In the genomic region with DNA sequence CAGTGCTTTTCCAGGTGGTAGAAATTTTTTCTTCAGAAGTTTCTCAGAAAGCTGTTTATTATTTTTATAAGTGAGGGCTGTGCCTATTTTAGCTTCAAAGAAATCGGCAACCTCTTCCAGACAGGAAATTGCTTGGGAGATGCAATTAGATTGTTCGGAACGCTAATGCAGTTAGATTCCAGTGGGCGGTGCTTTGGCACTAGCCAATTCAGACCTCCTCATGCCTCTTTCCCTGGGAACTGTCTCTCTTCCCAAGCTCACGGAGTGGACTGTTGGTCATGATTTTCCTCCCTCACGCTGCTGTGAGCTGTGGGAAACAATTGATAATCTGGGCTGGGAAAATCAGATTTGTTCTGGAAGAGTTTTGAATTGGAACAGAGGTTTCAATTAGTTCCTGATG, we compare ENCODE assay signal across 8 mouse cellular contexts. TPM values are rescaled to one million over a fixed set of nuclear protein-coding genes. Genes with fewer than 3 reads are reported as not detected.
DNase-seq lines count a peak whose midpoint lies in the region; ATAC-seq lines count a peak whose summit lies in the region.

No protein-coding gene starts in this region.

- 0 out of 2 replicates have a peak overlapping the region, but pooled peaks have one; percentile 9 for H3K4me2 ChIP-seq in midbrain, embryonic 13.5 days (replicated peaks)
- H3K4me2 ChIP-seq in midbrain, embryonic 16.5 days (ENCODE audit: low read length): no peak overlapping the region
- peak overlapping the region; percentile 42 for H3K4me2 ChIP-seq in heart, embryonic 11.5 days

- ATAC-seq in midbrain, embryonic 13.5 days: no peak
- ATAC-seq in midbrain, embryonic 16.5 days: no peak
- no peak for ATAC-seq in heart, embryonic 11.5 days (replicated peaks; ENCODE audit: insufficient number of reproducible peaks, low FRiP score, low TSS enrichment)

- no peak overlapping the region for H3K27ac ChIP-seq in midbrain, embryonic 13.5 days
- H3K27ac ChIP-seq in midbrain, embryonic 16.5 days (ENCODE audit: low read length): no peak overlapping the region
- no peak overlapping the region for H3K27ac ChIP-seq in heart, embryonic 11.5 days (ENCODE audit: low read depth, low read length)
- H3K27ac ChIP-seq in limb, embryonic 10.5 days: peak overlapping the region; percentile 71

- no peak for DNase-seq in limb, embryonic 10.5 days (ENCODE audit: low spot score)
- no peak for DNase-seq in right cerebral cortex, postnatal 4 days
- DNase-seq in urinary bladder, postnatal 36 days (ENCODE audit: low spot score in 2 of 2): no peak
- DNase-seq in thymus, postnatal 25 days: no peak
- DNase-seq in layer of hippocampus, postnatal 10 days (ENCODE audit: low spot score in 2 of 2): no peak

- no peak overlapping the region for H3K9ac ChIP-seq in midbrain, embryonic 13.5 days (replicated peaks)
- no peak overlapping the region for H3K9ac ChIP-seq in midbrain, embryonic 16.5 days (ENCODE audit: low read depth, low read length)
- no peak overlapping the region for H3K9ac ChIP-seq in heart, embryonic 11.5 days (ENCODE audit: low read depth, low read length)

- 26% methylated on average over 6 of the region's 6 CpGs for WGBS in midbrain, embryonic 13.5 days
- WGBS in midbrain, embryonic 16.5 days: 23% methylated on average over 6 of the region's 6 CpGs
- WGBS in heart, embryonic 11.5 days (ENCODE audit: insufficient replicate concordance): 28% methylated on average over 6 of the region's 6 CpGs
- WGBS in limb, embryonic 10.5 days: 16% methylated on average over 6 of the region's 6 CpGs

- no peaks in the 10 kb centered on the region for H3K36me3 ChIP-seq in midbrain, embryonic 13.5 days
- no peaks in the 10 kb centered on the region for H3K36me3 ChIP-seq in midbrain, embryonic 16.5 days (ENCODE audit: control insufficient read depth, insufficient read depth, low read length)
- no peaks in the 10 kb centered on the region for H3K36me3 ChIP-seq in heart, embryonic 11.5 days (ENCODE audit: control insufficient read depth, insufficient read depth, low read length)
- H3K36me3 ChIP-seq in limb, embryonic 10.5 days: no peaks in the 10 kb centered on the region

- H3K9me3 ChIP-seq in midbrain, embryonic 13.5 days: no peaks in the 10 kb centered on the region
- no peaks in the 10 kb centered on the region for H3K9me3 ChIP-seq in midbrain, embryonic 16.5 days (replicated peaks; ENCODE audit: control insufficient read depth, low read length, poor library complexity, severe bottlenecking)
- H3K9me3 ChIP-seq in heart, embryonic 11.5 days (replicated peaks; ENCODE audit: control insufficient read depth, low read length): no peaks in the 10 kb centered on the region
- H3K9me3 ChIP-seq in limb, embryonic 10.5 days (replicated peaks): no peaks in the 10 kb centered on the region

- no peak overlapping the region for H3K4me3 ChIP-seq in midbrain, embryonic 13.5 days (replicated peaks)
- H3K4me3 ChIP-seq in midbrain, embryonic 16.5 days (ENCODE audit: low read depth, low read length): no peak overlapping the region
- H3K4me3 ChIP-seq in heart, embryonic 11.5 days (ENCODE audit: low read depth, low read length): 0 out of 2 replicates have a peak overlapping the region, but pooled peaks have one; percentile 12
- peak overlapping the region; percentile 21 for H3K4me3 ChIP-seq in limb, embryonic 10.5 days

- H3K27me3 ChIP-seq in midbrain, embryonic 13.5 days: no peaks in the 10 kb centered on the region
- no peaks in the 10 kb centered on the region for H3K27me3 ChIP-seq in midbrain, embryonic 16.5 days (ENCODE audit: control insufficient read depth, insufficient read depth, low read depth, low read length)
- H3K27me3 ChIP-seq in heart, embryonic 11.5 days (ENCODE audit: control insufficient read depth, insufficient read depth, low read length): no peaks in the 10 kb centered on the region
- H3K27me3 ChIP-seq in limb, embryonic 10.5 days (ENCODE audit: low read depth, poor library complexity, severe bottlenecking): no peaks in the 10 kb centered on the region

- H3K4me1 ChIP-seq in midbrain, embryonic 13.5 days (replicated peaks): peaks cover 4% of the 10 kb centered on the region; the same call in 1 of the 2 replicates
- no peaks in the 10 kb centered on the region for H3K4me1 ChIP-seq in midbrain, embryonic 16.5 days (ENCODE audit: control insufficient read depth, insufficient read depth, low read length)
- peaks cover 4% of the 10 kb centered on the region; the same call in 1 of the 2 replicates for H3K4me1 ChIP-seq in heart, embryonic 11.5 days (ENCODE audit: control insufficient read depth, insufficient read depth, low read length)
- H3K4me1 ChIP-seq in limb, embryonic 10.5 days: peaks cover 22% of the 10 kb centered on the region

RNA-seq across cellular contexts. Expression of a gene that starts 15.1 kb away (rescaled TPM):
- polyA plus RNA-seq in midbrain, embryonic 13.5 days (2015; fragmentation: Nextera tagmentation; extraction: Ambion mirVana): 6.8 and 8.7 TPM in 2 replicates
- polyA plus RNA-seq in midbrain, embryonic 16.5 days (2015; fragmentation: Nextera tagmentation; extraction: Ambion mirVana): 6.4 and 7.6 TPM in 2 replicates
- polyA plus RNA-seq in heart, embryonic 11.5 days (2014; fragmentation: Nextera tagmentation; extraction: Ambion mirVana): 35.0 and 41.4 TPM in 2 replicates
- polyA plus RNA-seq in limb, embryonic 10.5 days (2016; fragmentation: Nextera tagmentation; extraction: Ambion mirVana): 10.6 and 14.2 TPM in 2 replicates
- total RNA-seq in layer of hippocampus, postnatal 10 days (2021): 10 to 100 TPM; 17.4 to 18.6 TPM

Comparison
In these comparisons a context has a peak if more than half of its experiments do, and no peak if none do; other contexts are left out.
1. H3K4me3 ChIP-seq: peak in heart, embryonic 11.5 days (single experiment) and limb, embryonic 10.5 days (single experiment); none in midbrain, embryonic 13.5 days (single experiment) and midbrain, embryonic 16.5 days (single experiment).